ENCODE assay signal across 29 mouse cellular contexts in genomic region chr11:77900696-77901095, GRCm38 (mm10). TPM values are rescaled to one million over a fixed set of nuclear protein-coding genes. Genes with fewer than 3 reads are reported as not detected.
DNase-seq lines count a peak whose midpoint lies in the region; ATAC-seq and TF ChIP-seq lines count a peak whose summit lies in the region.
"Had no signal": no experiment of that assay in that cellular context is flagged by ENCODE, and none has a peak within 500 bp of the region (broad histone marks: within the 10 kb centered on the region; RNA-seq: fewer than 3 reads in every experiment).

No protein-coding gene starts in this region.

- peaks cover 56% of the 10 kb centered on the region for H3K4me1 ChIP-seq in hindbrain, embryonic 14.5 days (replicated peaks; ENCODE audit: control insufficient read depth, insufficient read depth, low read length)
- H3K4me1 ChIP-seq in hindbrain, embryonic 11.5 days (replicated peaks; ENCODE audit: control insufficient read depth, insufficient read depth, low read length): peaks cover 19% of the 10 kb centered on the region
- H3K4me1 ChIP-seq in lung, embryonic 14.5 days (ENCODE audit: insufficient read depth): peaks cover 26% of the 10 kb centered on the region

- no peak for DNase-seq in hindbrain, embryonic 14.5 days (ENCODE audit: low spot score)
- DNase-seq in hindbrain, embryonic 11.5 days (ENCODE audit: low spot score): no peak
- DNase-seq in lung, embryonic 14.5 days: no peak
- no peak for DNase-seq in lung, postnatal 10 days
- peak; percentile 22 for DNase-seq in NIH3T3 (ENCODE audit: low read depth)
- DNase-seq in adrenal gland, postnatal 14 days: peak; percentile 55
- DNase-seq in spleen, postnatal 14 days (ENCODE audit: low spot score in 2 of 2): no peak
- DNase-seq: B cell, adult 2 months; cerebellum, adult 2 months; cerebellum, postnatal 25 days; gastrocnemius, adult 2 months; kidney, adult 9 months; kidney, postnatal 14 days; layer of hippocampus, postnatal 36 days; retina, postnatal 1 day; right cerebral cortex, postnatal 25 days; spleen, adult 18-20 months had no signal

- H3K4me3 ChIP-seq in hindbrain, embryonic 14.5 days (replicated peaks; ENCODE audit: low read length): no peak overlapping the region
- no peak overlapping the region for H3K4me3 ChIP-seq in hindbrain, embryonic 11.5 days (ENCODE audit: low read depth, low read length)
- H3K4me3 ChIP-seq in lung, embryonic 14.5 days (ENCODE audit: low read depth, low read length): no peak overlapping the region
- H3K4me3 ChIP-seq: embryonic facial prominence, embryonic 12.5 days; erythroblast, embryonic 14.5 days; forebrain, embryonic 12.5 days; gastrocnemius, adult 2 months; hindbrain, embryonic 15.5 days; intestine, embryonic 15.5 days; layer of hippocampus, adult 2 months; midbrain, embryonic 15.5 days; myocyte; neural tube, embryonic 13.5 days had no signal

- H3K9ac ChIP-seq in hindbrain, embryonic 14.5 days: no peak overlapping the region
- H3K9ac ChIP-seq in hindbrain, embryonic 11.5 days (ENCODE audit: low read depth, low read length): no peak overlapping the region
- no peak overlapping the region for H3K9ac ChIP-seq in lung, embryonic 14.5 days
- H3K9ac ChIP-seq: embryonic facial prominence, embryonic 12.5 days; forebrain, embryonic 12.5 days; hindbrain, embryonic 15.5 days; intestine, embryonic 15.5 days; liver, embryonic 14.5 days; midbrain, embryonic 15.5 days had no signal

- H3K4me2 ChIP-seq in hindbrain, embryonic 14.5 days (replicated peaks): no peak overlapping the region
- no peak overlapping the region for H3K4me2 ChIP-seq in hindbrain, embryonic 11.5 days (replicated peaks; ENCODE audit: low read depth, low read length)
- no peak overlapping the region for H3K4me2 ChIP-seq in lung, embryonic 14.5 days
- H3K4me2 ChIP-seq: embryonic facial prominence, embryonic 12.5 days; forebrain, embryonic 12.5 days; hindbrain, embryonic 15.5 days; intestine, embryonic 15.5 days; midbrain, embryonic 15.5 days; neural tube, embryonic 13.5 days had no signal

- ATAC-seq in hindbrain, embryonic 14.5 days (ENCODE audit: low FRiP score): no peak
- ATAC-seq in hindbrain, embryonic 11.5 days (ENCODE audit: low FRiP score): no peak
- ATAC-seq in lung, embryonic 14.5 days (ENCODE audit: insufficient read depth): no peak
- ATAC-seq: intestine, embryonic 15.5 days; midbrain, embryonic 15.5 days had no signal

- no peak for TF ChIP-seq CTCF in lung, embryonic 14.5 days (IDR thresholded peaks at IDR 0.05; ENCODE audit: low read depth)

- H3K36me3 ChIP-seq in hindbrain, embryonic 14.5 days (replicated peaks; ENCODE audit: control insufficient read depth, insufficient read depth): no peaks in the 10 kb centered on the region
- H3K36me3 ChIP-seq in hindbrain, embryonic 11.5 days (ENCODE audit: control insufficient read depth, insufficient read depth, low read length): no peaks in the 10 kb centered on the region
- no peaks in the 10 kb centered on the region for H3K36me3 ChIP-seq in lung, embryonic 14.5 days (ENCODE audit: insufficient read depth)
- H3K36me3 ChIP-seq: embryonic facial prominence, embryonic 12.5 days; forebrain, embryonic 12.5 days; G1E; hindbrain, embryonic 15.5 days; intestine, embryonic 15.5 days; midbrain, embryonic 15.5 days; neural tube, embryonic 13.5 days had no signal

- 0 out of 2 replicates have a peak overlapping the region, but pooled peaks have one; percentile 55 for H3K27ac ChIP-seq in hindbrain, embryonic 14.5 days
- H3K27ac ChIP-seq in hindbrain, embryonic 11.5 days (ENCODE audit: low read depth, low read length): no peak overlapping the region
- H3K27ac ChIP-seq in lung, embryonic 14.5 days (ENCODE audit: low read depth): peak overlapping the region; percentile 69
- H3K27ac ChIP-seq: embryonic facial prominence, embryonic 12.5 days; gastrocnemius, adult 2 months; intestine, embryonic 15.5 days; layer of hippocampus, adult 2 months; liver, embryonic 14.5 days had no signal

- H3K27me3 ChIP-seq in hindbrain, embryonic 14.5 days (ENCODE audit: control insufficient read depth, insufficient read depth, low read length): no peaks in the 10 kb centered on the region
- peaks cover 4% of the 10 kb centered on the region; the same call in 1 of the 2 replicates for H3K27me3 ChIP-seq in hindbrain, embryonic 11.5 days (ENCODE audit: control insufficient read depth, insufficient read depth, low read length)
- peaks cover 9% of the 10 kb centered on the region; the same call in 1 of the 2 replicates for H3K27me3 ChIP-seq in lung, embryonic 14.5 days (ENCODE audit: insufficient read depth, low read length)
- H3K27me3 ChIP-seq: midbrain, embryonic 15.5 days had no signal

- no peaks in the 10 kb centered on the region for H3K9me3 ChIP-seq in hindbrain, embryonic 14.5 days (ENCODE audit: control insufficient read depth, low read length)
- H3K9me3 ChIP-seq in hindbrain, embryonic 11.5 days (ENCODE audit: control insufficient read depth, low read length): no peaks in the 10 kb centered on the region
- no peaks in the 10 kb centered on the region for H3K9me3 ChIP-seq in lung, embryonic 14.5 days (ENCODE audit: low read depth, low read length)
- H3K9me3 ChIP-seq: embryonic facial prominence, embryonic 12.5 days; forebrain, embryonic 12.5 days; G1E; hindbrain, embryonic 15.5 days; intestine, embryonic 15.5 days; midbrain, embryonic 15.5 days; neural tube, embryonic 13.5 days had no signal

- 90% methylated on average over 4 of the region's 4 CpGs for WGBS in hindbrain, embryonic 14.5 days
- WGBS in hindbrain, embryonic 11.5 days: 94% methylated on average over 4 of the region's 4 CpGs
- WGBS in lung, embryonic 14.5 days: 70% methylated on average over 4 of the region's 4 CpGs

RNA-seq across cellular contexts. Expression of gene Pipox, which starts 6.8 kb away (rescaled TPM):
- 2.8 and 6.1 TPM in 2 replicates for polyA plus RNA-seq in hindbrain, embryonic 14.5 days (2014; fragmentation: Nextera tagmentation; extraction: Ambion mirVana)
- 7.6 and 8.6 TPM in 2 replicates for polyA plus RNA-seq in hindbrain, embryonic 11.5 days (2014; fragmentation: Nextera tagmentation; extraction: Ambion mirVana)
- 0.88 and 1.6 TPM in 2 replicates for polyA plus RNA-seq in lung, embryonic 14.5 days (2014; fragmentation: Nextera tagmentation; extraction: Ambion mirVana)
- total RNA-seq in adrenal gland, postnatal 14 days (2021): 3.7 and 21.3 TPM in 2 replicates
- total RNA-seq: G1E; gastrocnemius, adult 2 months; megakaryocyte-erythroid progenitor cell, adult 5-6 weeks had no signal
- polyA plus RNA-seq: erythroblast, embryonic 14.5 days; G1E; myocyte had no signal

RNA-seq across cellular contexts. Expression of gene Sez6, which starts 29.9 kb away (rescaled TPM):
- polyA plus RNA-seq in hindbrain, embryonic 14.5 days (2014; fragmentation: Nextera tagmentation; extraction: Ambion mirVana): 110 TPM in 2 replicates
- polyA plus RNA-seq in hindbrain, embryonic 11.5 days (2014; fragmentation: Nextera tagmentation; extraction: Ambion mirVana): 13.3 TPM in 2 replicates
- polyA plus RNA-seq in lung, embryonic 14.5 days (2014; fragmentation: Nextera tagmentation; extraction: Ambion mirVana): 0.05 and 0.22 TPM in 2 replicates
- 3.5 and 3.8 TPM in 2 replicates for total RNA-seq in adrenal gland, postnatal 14 days (2021)
- total RNA-seq: megakaryocyte-erythroid progenitor cell, adult 5-6 weeks had no signal
- polyA plus RNA-seq: erythroblast, embryonic 14.5 days; myocyte had no signal

Comparison
In these comparisons a context has a peak if more than half of its experiments do, and no peak if none do; other contexts are left out.
1. DNase-seq: peak in NIH3T3 (single experiment) and adrenal gland, postnatal 14 days (single experiment); none in hindbrain, embryonic 14.5 days (single experiment), hindbrain, embryonic 11.5 days (single experiment), lung, embryonic 14.5 days (single experiment), lung, postnatal 10 days (single experiment) and spleen, postnatal 14 days (0 of 2).
2. RNA of gene Sez6, which starts 29.9 kb away (polyA plus RNA-seq): 110 TPM in hindbrain, embryonic 14.5 days and 13.3 TPM in hindbrain, embryonic 11.5 days; 0.05 to 0.22 TPM in lung, embryonic 14.5 days; every median in the first group is over 10 times any median in the second.